Mouse (Mus musculus): Measurements from ENCODE around the gene Hist3h2a.

The Hist3h2a gene

GRCm38 (mm10) chr11:58968551-58968950 lies 14.1 kb downstream of the Hist3h2a start:
- in situ Hi-C loops (cut with MboI, MseI) = no loop called here

- in situ Hi-C loops (cut with MboI, MseI) = no loop called here
Observed at GRCm38 (mm10) chr11:58969027-58969426, 14.5 kb downstream of the Hist3h2a start.

DNA sequence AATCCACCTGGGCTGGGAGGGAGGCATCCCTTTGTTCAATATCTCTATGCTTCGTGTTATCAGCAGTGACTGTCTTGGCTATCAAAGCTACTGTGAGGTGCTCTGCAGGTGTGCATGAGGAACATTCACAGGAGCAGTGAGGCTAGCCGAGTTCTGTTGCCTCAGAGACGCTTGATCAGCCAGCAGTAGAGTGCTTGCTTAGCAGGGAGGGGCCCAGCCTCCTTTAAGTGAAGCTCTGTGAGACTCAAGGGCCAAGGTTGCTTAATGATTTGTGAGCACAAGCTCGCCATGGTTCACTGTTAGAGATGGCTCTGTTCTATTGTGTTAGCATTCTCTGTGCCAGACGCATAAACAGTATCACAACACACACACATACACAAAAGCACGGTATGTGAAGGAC lies 15.2 kb downstream of the Hist3h2a start:
- in situ Hi-C loops (cut with MboI, MseI) = no loop called here

- in situ Hi-C loops (cut with MboI, MseI) = no loop called here
Observed at GRCm38 (mm10) chr11:58970831-58971530, 16.5 kb downstream of the Hist3h2a start.

- in situ Hi-C loops (cut with MboI, MseI) = no loop called here
Observed at GRCm38 (mm10) chr11:58971796-58972195, 17.3 kb downstream of the Hist3h2a start.

DNA sequence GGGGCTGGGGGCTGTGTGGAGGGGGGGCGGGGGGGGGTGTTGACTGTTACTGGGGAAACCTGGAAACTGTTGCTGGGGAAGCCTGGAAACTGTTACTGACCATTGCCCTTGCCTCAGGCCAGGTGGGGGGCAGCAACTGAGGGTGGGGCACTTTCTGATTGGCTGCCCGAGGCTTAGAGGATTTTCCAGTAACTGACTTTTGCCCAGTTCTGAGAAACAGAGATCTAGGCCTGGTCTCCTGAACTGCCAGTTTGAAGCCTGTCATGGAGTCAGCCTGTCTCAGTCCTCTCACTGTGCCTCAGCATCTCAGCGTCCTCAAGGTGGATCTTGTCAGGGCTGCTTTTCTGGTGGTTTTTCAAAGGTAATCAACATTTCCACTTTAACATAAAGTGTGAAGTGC lies 19.9 kb downstream of the Hist3h2a start:
- in situ Hi-C loops (cut with MboI, MseI) = no loop called here

- in situ Hi-C loops (cut with MboI, MseI) = no loop called here
Observed at GRCm38 (mm10) chr11:58977150-58977549, 22.7 kb downstream of the Hist3h2a start.

GRCm38 (mm10) chr11:58977607-58978026 lies 23.1 kb downstream of the Hist3h2a start:
- in situ Hi-C loops (cut with MboI, MseI) = no loop called here

DNA sequence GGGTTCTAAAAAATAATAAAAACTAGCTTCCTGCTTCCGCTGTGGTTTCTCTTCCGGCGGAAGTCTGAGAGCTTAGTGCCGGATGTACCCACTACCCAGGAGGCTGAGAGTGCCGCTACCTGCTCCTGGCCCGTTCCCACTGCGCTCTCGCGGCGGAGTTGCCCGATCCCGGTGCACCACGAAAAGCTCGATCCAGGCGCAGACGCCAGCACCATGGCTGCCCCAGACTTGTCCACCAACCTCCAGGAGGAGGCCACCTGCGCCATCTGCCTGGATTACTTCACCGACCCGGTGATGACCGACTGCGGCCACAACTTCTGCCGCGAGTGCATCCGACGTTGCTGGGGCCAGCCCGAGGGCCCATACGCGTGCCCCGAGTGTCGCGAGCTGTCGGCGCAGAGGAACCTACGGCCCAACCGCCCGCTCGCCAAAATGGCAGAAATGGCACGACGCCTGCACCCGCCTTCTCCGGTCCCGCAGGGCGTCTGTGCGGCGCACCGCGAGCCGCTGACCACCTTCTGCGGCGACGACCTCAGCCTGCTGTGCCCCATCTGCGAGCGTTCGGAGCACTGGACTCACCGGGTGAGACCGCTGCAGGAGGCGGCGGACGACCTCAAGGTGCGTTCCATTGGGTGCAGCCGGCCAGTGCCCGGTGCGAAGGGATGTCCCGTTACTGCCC lies 23.7 kb downstream of the Hist3h2a start, which contains the start of gene Trim11:
Gene Trim11 (plus strand): TSS at position 67 of the 679 bp plus-strand sequence.
- in situ Hi-C loops (cut with MboI, MseI) = no loop called here

DNA sequence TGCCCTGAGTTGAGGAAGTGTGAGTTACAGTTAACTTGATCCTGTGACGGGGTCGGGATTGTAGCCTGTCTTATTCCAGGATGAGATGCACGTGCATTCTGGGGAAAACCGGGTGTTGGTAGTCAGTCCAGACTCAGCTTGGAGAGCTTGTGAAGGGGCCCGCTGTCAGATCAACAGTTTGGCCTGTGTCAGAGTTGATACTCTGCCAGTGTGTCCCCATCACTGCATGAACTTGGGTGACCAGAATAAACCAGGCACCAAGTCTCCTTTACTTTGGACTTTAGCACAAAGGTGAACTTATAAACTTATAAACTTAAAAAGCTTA lies 24.2 kb downstream of the Hist3h2a start:
- in situ Hi-C loops (cut with MboI, MseI) = no loop called here

DNA sequence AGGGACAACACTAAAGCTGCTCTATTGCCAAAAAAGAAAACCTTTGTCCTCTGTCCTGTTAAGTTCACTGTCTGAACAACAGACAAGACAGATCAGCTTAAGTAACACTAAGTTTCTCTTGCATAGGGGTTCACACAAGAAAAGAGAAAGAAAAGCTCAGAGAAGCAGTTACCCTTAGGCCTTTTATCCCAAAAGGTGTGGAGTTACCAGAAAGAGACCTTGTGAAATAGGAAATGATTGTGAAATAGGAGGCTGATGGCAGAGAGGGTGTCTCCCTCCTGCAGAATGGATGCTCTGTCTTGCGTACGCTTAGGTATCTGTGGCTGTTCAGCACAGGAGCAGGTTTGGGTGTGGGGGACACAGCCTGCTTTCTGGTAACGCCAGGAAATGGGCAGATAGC lies 24.7 kb downstream of the Hist3h2a start:
- in situ Hi-C loops (cut with MboI, MseI) = no loop called here

- in situ Hi-C loops (cut with MboI, MseI) = no loop called here
Observed at GRCm38 (mm10) chr11:58979661-58980060, 25.2 kb downstream of the Hist3h2a start.

- in situ Hi-C loops (cut with MboI, MseI) = no loop called here
Observed at GRCm38 (mm10) chr11:58980381-58980990, 26.0 kb downstream of the Hist3h2a start.

GRCm38 (mm10) chr11:58981541-58982447 lies 27.3 kb downstream of the Hist3h2a start:
- in situ Hi-C loops (cut with MboI, MseI) = no loop called here

DNA sequence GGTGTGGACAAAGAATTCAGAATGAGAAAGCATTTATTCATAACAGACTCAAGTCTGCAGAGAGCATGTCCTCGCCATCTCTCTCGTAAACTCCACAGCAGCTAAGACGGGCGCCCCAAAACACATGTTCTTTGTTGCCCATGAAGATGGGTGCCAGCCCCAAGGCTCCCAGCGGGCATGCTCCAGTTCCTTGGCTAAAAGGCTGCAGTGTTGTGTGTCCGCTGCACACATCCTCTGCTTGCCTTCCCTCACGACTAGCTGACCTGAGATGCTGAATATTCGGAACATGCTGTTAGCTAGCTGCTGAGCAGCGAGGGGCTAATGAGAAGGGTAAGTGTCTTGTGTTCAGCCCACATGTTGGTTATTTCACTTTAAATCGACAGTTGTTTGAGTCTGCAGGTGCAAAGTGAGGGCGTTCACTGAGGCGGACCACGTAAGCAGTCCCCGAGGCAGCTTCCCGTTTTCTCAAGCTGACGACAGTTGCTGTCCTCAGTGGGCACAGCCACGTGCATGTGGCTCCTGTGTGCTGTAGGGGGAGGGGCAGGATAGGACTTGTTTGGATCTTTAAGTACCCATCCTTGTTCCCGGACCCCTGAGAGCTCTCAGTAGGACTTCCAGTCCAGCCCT lies 28.1 kb downstream of the Hist3h2a start:
- in situ Hi-C loops (cut with MboI, MseI) = no loop called here

DNA sequence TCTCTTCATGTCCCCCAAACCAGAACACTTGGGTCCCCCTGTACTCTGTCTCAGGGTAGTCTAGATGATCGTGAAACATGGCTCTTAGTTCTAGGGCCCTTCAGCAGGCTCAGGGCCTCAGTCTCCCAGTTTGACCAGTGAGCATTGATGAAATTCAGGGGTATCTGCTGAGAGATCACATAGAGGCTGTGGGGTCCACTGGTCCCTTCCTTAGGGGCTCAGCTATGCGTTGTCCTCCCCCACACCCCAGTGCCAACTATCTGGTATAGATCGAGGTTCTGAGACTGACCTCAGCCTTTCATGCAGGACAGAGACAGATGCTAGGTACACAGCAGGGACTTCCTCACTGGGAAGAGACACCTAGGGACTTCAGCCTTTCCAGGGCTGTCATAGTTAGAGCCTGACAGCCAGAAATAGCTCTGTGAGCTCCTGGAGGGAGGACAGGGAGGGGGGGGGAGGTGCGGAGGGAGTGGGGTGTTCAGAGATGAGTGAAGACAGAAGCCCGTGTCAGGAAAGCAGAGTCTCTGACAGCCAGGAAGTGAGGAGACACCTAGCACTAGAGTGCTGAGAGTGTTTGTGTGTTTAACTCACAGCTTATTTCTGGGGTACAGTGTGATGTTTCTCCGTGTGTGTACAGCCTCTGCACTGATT lies 29.3 kb downstream of the Hist3h2a start:
- in situ Hi-C loops (cut with MboI, MseI) = no loop called here

DNA sequence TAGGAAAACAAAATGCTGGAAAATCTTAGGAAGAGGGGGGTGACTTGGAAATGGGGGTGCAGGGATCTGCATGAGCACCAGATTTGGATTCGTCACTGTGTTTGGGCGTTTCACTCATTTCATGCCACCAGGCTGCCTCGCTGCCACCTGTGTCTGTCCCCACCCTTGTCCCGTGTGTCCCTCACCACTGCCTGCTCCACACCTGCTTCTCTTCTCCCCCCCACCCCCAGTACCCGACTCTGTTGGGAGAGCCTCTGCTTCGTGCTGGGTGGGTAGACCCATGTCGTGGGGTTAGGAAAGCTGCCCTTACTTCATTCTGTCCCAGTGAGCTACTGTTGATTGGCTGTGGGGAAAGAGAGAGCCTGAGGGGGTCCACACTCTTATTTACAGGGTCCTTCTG lies 30.2 kb downstream of the Hist3h2a start:
- in situ Hi-C loops (cut with MboI, MseI) = no loop called here

- in situ Hi-C loops (cut with MboI, MseI) = no loop called here
Observed at GRCm38 (mm10) chr11:58985299-58985917, 30.9 kb downstream of the Hist3h2a start.

DNA sequence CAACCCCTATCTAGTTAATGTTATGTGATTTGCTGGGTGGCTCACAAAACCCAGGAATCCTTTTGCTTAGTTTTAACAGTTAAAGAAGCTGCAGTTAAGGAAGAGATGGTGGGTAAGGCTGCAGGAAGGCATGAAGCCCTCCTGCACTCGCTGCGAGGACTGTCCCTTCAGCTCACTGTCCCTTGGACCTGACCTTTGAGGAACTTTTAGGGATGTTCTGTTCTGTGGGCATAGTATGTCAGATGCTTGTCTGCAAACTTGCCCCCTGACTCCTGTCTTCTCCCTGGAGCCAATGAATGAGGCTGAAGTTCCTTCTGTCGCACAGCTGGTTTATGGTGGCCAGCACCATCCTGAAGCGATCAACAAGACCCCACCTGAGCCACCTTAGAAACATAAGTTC lies 34.7 kb downstream of the Hist3h2a start:
- in situ Hi-C loops (cut with MboI, MseI) = no loop called here

DNA sequence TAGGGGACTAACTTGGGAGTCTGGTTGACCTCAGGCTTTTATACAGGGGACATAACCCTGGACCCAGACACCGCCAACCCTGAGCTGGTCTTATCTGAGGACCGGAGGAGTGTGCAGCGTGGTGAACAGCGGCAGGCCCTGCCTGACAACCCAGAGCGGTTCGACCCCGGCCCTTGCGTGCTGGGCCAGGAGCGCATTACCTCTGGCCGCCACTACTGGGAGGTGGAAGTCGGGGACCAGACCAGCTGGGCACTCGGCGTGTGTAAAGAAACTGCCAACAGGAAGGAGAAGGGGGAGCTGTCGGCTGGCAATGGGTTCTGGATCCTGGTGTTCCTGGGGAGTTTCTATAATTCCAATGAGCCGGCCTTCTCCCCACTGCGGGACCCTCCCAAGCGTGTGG lies 35.7 kb downstream of the Hist3h2a start:
- in situ Hi-C loops (cut with MboI, MseI) = no loop called here
